Mouse (Mus musculus) spleen, postnatal 14 days (tissue): ENCODE measurements around the gene Syt2.

Experiments
- DNase-seq, 2 experiments: peaks; one replicate each; pipeline ENCODE4 v3.0.0; 2021 to 2022; ENCODE audit warnings: low spot score in 2 of 2

The Syt2 gene

DNA sequence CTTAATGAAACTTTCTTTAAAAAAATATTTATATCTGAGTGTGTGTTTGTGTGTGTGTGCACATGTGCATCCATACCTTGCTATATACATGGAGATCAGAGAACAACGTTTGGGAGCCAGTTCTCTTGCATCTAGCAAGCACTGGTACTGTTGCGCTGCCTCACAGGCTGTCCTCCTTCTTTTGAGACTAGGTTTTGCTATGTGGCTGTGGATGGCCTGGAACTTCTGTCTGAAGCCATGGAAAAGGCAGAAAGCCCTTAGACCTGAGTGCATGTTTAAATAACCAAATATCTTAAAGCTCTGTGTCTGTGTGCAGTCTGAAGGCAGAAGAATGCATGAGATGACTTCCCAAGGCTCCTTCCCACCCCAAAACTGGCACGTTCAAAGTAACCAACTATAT lies 126.3 kb downstream of the Syt2 start:
- no peak for DNase-seq

DNA sequence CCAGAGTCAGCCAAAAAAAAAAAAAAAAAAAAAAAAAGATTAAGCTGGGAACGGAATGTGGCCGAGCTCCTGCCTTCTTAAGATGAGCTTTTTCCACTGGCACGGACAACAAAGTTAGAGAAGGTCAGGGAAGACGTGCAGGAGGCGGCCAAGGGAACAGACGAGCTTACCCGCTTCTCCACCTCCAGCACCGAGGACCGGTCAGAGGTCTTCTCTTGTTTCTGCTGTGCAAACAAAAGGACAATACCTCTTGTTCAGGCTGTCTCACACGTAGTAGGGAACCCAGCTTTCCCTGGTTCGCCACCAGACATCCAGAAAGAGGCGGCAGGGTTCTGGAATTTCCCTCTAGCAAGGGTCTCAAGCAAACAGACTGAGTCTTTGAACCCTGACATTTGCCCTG lies 126.8 kb downstream of the Syt2 start:
- DNase-seq: no peak

DNA sequence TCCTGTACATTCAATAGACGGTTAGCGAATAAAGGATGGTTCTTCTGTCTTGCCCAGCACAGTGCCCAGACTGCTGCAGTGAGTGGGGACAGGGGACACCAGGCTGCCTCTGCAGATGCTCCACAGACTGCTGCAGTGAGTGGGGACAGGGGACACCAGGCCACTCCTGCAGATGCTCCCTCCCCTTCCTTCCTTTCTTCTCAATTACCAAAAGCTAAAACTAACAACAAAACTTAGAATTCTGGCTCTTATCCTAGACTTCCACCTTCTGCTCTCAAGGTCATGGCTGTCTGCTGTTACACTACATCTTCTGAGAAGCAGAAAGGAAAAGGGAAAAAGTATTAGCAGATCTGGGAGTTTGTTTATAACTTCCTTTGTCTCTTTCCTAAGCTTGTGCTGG lies 127.8 kb downstream of the Syt2 start:
- no peak for DNase-seq

DNA sequence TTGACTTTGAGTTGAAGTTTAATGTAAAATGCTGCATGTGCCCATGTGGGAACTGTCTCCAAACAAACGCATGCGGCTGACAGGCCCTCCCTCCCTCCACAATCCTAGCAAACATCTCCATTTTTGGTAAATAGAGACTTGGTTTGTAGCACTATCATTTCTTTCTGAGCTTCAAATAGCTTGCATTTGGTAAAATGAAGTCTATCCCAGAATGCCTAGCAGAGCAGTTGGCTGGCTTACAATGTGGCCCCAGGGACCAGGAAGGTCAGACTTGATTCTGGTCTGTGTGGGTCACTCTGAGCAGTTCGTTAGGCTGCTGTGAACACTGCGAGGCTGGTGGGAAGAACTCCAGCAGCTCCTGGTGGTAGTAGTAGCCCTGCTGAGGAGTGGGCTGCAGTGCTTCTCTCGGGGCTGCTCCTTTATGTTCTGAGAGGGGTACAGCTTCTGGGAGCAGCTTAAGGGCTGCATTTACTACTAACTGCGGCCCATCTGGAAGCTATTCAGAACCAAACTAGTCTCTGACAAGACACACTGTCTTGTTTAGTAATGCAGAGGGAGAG lies 128.3 kb downstream of the Syt2 start:
- DNase-seq: no peak

- DNase-seq: no peak
Measured at GRCm38 (mm10) chr1:134775631-134776030, 129.2 kb downstream of the Syt2 start.

DNA sequence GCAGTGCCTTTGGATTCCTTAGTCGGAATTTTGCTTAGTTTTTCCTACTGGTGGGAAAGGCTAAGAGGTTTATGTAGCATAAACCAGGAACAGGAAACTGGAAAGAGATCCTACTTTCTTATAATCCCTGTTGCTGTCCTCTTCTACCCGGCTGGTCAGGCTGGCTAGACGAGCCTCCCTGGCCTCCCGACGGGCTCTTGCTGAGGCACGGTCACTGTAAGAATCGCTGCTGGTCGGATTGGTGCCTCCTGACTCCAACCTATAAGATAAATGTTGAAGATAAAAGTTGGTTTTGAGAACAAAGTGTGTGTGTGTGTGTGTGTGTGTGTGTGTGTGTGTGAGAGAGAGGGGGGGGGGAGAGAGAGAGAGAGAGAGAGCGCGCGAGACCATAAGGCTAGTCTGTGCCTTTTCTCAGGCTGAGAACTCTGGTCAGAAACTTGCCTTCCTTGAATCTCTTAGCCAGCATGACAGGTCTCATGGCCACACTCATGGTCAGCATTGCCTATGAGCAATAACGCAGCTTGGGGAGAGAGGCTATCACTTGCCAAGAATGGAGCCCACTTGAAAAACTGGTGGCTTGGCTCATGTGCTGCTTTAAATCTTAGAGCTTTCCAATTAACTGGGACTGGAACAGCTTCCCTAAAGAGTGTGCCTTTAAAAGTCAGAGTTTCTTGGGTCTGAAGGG lies 130.9 kb downstream of the Syt2 start:
- DNase-seq: no peak

DNA sequence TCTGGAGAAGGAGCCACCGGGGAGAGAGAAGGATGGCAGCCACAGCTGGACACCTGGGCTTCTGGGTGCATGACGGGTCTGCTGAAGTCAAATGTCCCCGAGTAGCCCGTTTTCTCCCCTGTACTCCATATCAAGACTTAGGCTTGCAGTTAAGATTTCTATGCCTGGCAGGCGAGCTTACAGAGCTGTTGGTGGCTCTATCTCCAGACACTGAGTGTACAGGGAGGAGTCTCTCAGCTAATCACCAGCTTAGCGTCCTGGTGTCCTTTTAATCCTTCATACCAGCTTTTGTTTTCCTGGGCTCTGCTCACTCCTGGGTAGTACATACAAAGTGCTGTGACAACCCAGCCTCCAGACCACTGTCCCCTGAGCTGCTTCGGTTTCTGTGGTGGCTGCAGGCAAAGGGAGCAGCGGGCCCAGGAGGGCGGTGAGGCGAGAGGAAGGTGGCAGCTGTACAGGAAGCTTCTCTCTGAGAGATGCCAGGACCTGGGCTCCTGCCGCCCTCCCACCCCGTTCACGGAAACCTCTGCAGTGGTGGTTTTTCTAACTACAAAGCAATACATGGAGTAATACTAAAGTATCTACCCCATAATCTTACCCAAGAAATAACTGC lies 131.6 kb downstream of the Syt2 start:
- DNase-seq: no peak

- DNase-seq: no peak
Measured at GRCm38 (mm10) chr1:134782797-134783196, 136.3 kb downstream of the Syt2 start.

GRCm38 (mm10) chr1:134783958-134784357 lies 137.5 kb downstream of the Syt2 start:
- no peak for DNase-seq

GRCm38 (mm10) chr1:134784481-134784880 lies 138.0 kb downstream of the Syt2 start:
- DNase-seq: no peak

DNA sequence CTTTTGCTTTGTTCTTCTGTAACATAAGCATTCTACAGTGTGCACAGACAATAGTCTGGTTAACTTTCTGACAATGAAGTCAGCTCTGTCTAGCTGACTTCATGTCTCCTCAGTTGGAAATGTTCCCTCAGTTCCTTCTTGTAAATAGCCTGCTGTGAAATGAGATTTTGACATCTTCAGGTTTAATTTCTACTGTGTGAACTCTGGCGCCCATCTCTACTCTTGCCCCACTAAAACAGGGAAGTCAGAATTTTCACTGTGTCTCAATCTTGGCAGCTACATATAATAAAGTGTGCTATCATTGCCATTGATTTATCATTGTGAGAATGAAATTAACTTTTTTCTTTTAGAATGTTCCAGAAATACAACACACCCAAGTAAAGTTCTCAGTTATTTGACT lies 138.4 kb downstream of the Syt2 start:
- DNase-seq: no peak

- no peak for DNase-seq
Measured at GRCm38 (mm10) chr1:134788096-134788495, 141.6 kb downstream of the Syt2 start.

GRCm38 (mm10) chr1:134790716-134791439 lies 144.4 kb downstream of the Syt2 start:
- no peak for DNase-seq

DNA sequence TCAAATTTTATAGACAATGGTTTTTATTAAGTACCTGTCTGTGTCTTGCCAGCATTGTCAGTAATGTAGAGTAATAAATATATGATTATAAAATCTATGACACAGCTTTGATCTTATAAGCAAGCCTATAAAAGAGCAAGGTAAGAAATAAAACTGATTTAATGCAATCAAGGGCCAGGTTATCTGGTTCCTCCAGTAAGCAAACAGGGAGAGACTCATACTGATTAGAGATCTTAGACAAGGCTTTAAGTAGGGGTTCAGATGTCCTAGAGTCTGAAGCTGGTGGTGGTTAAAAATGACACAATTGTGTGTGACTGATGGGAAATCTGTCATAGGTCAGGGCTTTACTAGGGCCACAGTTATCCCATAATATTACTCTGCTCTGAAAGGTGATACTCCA lies 145.0 kb downstream of the Syt2 start:
- DNase-seq: no peak

DNA sequence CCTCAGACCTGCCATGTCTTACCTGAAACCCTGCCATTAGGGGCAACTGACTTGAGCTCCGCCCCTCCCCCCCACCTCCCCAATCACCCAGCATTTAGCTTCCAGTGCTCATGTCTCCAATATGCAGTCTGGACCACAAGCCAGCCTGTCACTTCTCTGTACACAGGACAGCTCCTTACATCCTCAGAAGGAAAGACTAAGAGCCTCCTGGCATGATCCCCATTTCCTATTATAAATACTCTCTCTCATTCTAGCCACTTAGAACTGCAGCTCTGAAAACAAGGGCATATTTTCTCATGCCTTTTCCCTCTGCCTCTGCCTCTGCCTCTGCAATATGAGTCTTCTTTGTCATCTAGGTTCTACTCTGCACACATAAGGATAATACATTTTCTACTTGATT lies 149.6 kb downstream of the Syt2 start:
- DNase-seq: no peak

DNA sequence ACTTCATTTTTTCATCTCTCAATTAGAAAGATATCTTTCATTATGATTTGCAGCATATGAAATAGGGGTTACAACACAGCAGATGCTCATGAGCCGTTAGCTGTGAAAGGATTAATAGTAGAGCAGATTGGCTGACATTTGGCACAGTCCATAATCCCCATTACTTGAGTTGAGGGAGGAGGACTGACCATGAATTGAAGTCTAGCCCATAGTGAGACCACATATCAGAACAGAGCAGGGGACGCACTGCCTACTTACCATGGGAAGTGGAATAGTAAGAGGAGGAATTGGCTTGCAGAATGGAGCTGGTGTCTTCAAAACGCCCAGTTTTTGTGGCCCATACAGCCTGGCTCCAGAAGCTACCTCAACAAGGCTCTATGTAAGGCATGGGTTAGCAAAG lies 150.1 kb downstream of the Syt2 start:
- no peak for DNase-seq

- no peak for DNase-seq
Measured at GRCm38 (mm10) chr1:134801758-134802157, 155.3 kb downstream of the Syt2 start.

DNA sequence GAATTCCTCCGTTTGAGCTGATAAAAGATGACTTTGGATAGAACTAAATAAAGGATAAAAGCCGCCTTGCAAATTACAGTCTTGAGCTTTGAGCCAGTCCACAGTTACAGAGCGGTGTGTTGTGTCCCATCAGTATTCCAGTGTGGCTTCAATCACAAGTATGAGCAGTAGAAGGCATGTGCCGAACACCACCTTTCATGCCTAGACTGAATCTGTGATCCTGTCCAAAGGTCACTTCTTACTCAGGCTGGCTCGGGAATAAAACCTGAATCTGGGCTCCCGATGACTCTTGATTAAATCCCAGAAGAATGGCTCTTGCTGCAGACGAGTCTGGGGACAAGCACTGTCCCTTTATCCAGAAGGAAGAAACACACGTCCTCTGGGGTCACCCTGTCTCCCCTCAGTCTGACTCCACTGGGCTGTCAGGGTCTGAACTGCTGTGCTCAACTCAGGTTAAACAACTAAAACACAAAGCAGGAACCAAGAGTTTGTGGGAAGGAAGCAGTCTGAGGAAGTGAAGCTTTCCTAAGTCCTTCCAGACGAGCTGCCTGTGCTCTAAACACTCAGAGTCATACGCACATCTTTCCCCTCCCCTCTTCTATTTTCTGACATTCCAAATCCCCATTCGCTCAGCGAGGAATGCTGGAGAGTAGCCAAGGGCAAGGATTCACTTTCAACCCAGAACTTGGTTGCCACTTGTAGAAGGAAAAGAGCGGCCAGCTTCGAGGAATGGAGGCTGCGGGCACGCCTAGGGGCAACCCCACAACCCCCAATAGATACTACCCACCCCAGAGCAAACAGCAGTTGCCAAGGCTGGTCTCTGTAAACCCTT lies 157.0 kb downstream of the Syt2 start:
- no peak for DNase-seq

- DNase-seq: no peak
Measured at GRCm38 (mm10) chr1:134804373-134804772, 157.9 kb downstream of the Syt2 start.

DNA sequence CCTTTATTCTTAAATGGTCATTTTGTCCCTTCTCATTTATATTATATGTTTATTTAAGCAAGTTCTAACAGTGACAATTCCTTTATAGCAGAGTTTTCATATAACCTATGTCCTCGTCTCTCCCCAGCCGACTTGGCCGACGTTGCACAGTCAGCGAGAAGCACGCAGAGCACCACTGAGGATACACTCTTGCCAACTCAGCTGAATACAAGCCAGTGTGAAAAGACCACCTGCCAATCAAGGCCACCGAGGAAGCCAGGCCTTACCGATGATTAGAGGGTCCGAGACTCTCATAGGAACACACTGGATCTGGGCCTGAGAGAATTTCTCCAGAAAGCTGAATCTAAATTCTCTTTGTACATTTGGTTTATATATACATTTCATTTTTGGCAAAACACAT lies 159.0 kb downstream of the Syt2 start:
- no peak for DNase-seq
